Mouse (Mus musculus) cerebellum, adult 2 months (tissue): Measurements from ENCODE around the gene Myh9. TPM values are rescaled to one million over a fixed set of nuclear protein-coding genes. Genes with fewer than 3 reads are reported as not detected.

Experiments
- DNase-seq, 2 experiments: peaks; one replicate each; pipeline ENCODE4 v3.0.0; 2021
- H3K27ac ChIP-seq: fragments of 200-500 bp; 2 replicates; pipeline ENCODE4 v1.5.1; 2012; ENCODE audit warnings: low read length, control low read depth, inconsistent platforms; ENCODE audit not compliant: insufficient read depth
- H3K27me3 ChIP-seq: fragments of 200-500 bp; 2 replicates; pipeline ENCODE4 v1.6.1; 2012; ENCODE audit warnings: inconsistent platforms, mild to moderate bottlenecking, low read length, moderate library complexity; ENCODE audit not compliant: control insufficient read depth, insufficient read depth
- H3K4me1 ChIP-seq: fragments of 200-500 bp; 2 replicates; pipeline ENCODE4 v1.6.1; 2011; ENCODE audit warnings: low read length; ENCODE audit not compliant: control insufficient read depth, insufficient read depth
- H3K4me3 ChIP-seq: fragments of 200-500 bp; replicated peaks from 2 replicates; pipeline ENCODE3; 2011; ENCODE audit warnings: mild to moderate bottlenecking, low read depth, low read length, control low read depth; ENCODE audit not compliant: insufficient read depth
- CTCF ChIP-seq: fragments of 200-500 bp; IDR thresholded peaks from 2 replicates; pipeline ENCODE4 v1.5.1; 2011; ENCODE audit warnings: low read depth, mild to moderate bottlenecking, control low read depth, low read length, moderate library complexity, borderline replicate concordance; ENCODE audit not compliant: insufficient read depth
- POLR2A ChIP-seq: fragments of 200-500 bp; IDR thresholded peaks from 2 replicates; pipeline ENCODE4 v1.6.1; 2011; ENCODE audit warnings: low read length, control low read depth, borderline replicate concordance; ENCODE audit not compliant: insufficient read depth
- WGBS: fragments of 180-500 bp; shearing (Covaris S2); methylation state at CpG from one replicate; pipeline ENCODE4 v1.1.7; 2018; 5-methylcytosine and 5-hydroxymethylcytosine counted together
- polyA plus RNA-seq: library from polyadenylated mRNA; depleted of rRNA; stranded (reverse); fragments of >200 nt; gene quantifications from 2 replicates; pipeline ENCODE4 v1.2.3, GENCODE M21; 2012

Gene Myh9
- polyA plus RNA-seq, 1 experiment, result 44.2 TPM

GRCm38 (mm10) chr15:77775186-77775963 is 66.6 kb downstream of the Myh9 start:
- Histone ChIP-seq H3K4me1 (peaks cover 4% of the 10 kb centered on the region; the same call in 1 of the 2 replicates), H3K4me3 (no peak overlapping the region), H3K27ac (no peak overlapping the region), H3K27me3 (no peaks in the 10 kb centered on the region)
- TF ChIP-seq POLR2A (no peak), CTCF (peak; percentile 98)
- DNase-seq, result peak; percentile 76 to 88
- 62% methylated on average over 20 of the region's 20 CpGs for WGBS

DNA sequence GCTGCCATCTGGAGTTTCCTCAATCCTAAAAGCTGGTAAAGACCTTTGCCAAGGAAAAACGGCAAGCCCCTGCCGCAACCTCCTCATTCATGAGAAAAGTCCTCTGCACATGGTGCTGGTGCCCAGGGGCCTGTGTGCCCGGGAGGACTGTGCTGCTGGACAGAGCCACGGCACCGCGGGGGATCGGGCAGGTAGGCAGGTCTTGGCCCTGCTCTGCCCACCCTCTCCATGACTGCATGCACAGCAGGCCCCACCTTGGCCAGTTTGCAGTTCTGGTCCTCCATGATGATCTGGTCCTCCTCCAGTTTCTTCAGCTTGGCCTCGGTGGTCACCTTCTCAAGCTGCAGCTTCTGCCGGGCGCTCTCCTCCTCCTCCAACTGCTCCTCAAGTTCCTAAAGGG is 67.7 kb downstream of the Myh9 start:
- Histone ChIP-seq H3K4me1 (no peaks in the 10 kb centered on the region; the same call in 1 of the 2 replicates), H3K27ac (no peak overlapping the region), H3K4me3 (no peak overlapping the region), H3K27me3 (no peaks in the 10 kb centered on the region)
- WGBS, result 83% methylated on average over 10 of the region's 10 CpGs
- DNase-seq, result no peak
- TF ChIP-seq CTCF, result no peak

GRCm38 (mm10) chr15:77773099-77773915 is 68.7 kb downstream of the Myh9 start:
- Histone ChIP-seq H3K4me1 (no peaks in the 10 kb centered on the region; the same call in 1 of the 2 replicates), H3K4me3 (no peak overlapping the region), H3K27me3 (no peaks in the 10 kb centered on the region), H3K27ac (no peak overlapping the region)
- 69% methylated on average over 19 of the region's 19 CpGs for WGBS
- TF ChIP-seq POLR2A (no peak), CTCF (no peak)
- DNase-seq, result no peak

DNA sequence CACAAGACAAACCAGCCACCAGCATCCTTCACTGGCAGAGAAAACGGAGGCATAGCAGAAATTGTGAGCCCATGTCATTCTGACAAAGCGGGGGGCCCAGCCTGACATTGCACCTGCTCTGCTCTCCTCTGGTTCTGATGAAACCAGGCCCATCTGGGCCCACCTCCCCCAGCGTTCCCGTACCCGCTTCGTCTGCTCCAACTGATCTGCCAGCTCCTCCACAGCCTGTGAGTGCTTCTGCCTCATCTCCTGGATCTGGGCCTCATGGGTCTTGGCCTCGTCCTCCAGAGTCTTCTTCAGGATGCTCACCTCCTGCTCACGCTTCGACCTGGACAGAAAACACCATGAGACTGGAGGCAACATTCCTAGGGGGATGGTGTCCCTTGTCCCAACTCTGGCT is 71.0 kb downstream of the Myh9 start:
- no peak for DNase-seq
- Histone ChIP-seq H3K4me1 (no peaks in the 10 kb centered on the region; the same call in 1 of the 2 replicates), H3K27me3 (no peaks in the 10 kb centered on the region), H3K27ac (no peak overlapping the region), H3K4me3 (no peak overlapping the region)
- 81% methylated on average over 9 of the region's 9 CpGs for WGBS
- no peak for TF ChIP-seq POLR2A
- no peak for TF ChIP-seq CTCF

DNA sequence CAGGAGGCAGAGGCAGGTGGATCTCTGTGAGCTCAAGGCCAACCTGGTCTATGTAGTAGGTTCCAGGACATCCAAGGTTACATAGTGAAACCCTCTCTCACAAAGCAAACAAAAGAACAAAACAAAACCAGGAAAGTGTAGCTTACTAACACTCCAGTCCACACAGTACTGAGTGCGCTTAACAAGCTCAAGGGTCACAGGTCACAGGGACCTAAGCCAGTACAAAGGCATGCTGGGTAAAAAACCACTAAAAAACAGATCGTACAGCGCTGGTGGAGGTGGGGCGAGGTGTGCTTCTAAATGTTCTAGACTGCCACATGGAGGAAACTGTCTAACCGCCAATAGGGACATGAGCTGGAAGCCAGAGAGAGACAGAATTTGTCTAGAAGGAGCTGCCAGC is 71.6 kb downstream of the Myh9 start:
- Histone ChIP-seq H3K27me3 (no peaks in the 10 kb centered on the region), H3K4me3 (no peak overlapping the region), H3K27ac (no peak overlapping the region), H3K4me1 (no peaks in the 10 kb centered on the region; the same call in 1 of the 2 replicates)
- TF ChIP-seq CTCF (no peak), POLR2A (no peak)
- WGBS, result 88% methylated on average over 5 of the region's 5 CpGs
- no peak for DNase-seq

DNA sequence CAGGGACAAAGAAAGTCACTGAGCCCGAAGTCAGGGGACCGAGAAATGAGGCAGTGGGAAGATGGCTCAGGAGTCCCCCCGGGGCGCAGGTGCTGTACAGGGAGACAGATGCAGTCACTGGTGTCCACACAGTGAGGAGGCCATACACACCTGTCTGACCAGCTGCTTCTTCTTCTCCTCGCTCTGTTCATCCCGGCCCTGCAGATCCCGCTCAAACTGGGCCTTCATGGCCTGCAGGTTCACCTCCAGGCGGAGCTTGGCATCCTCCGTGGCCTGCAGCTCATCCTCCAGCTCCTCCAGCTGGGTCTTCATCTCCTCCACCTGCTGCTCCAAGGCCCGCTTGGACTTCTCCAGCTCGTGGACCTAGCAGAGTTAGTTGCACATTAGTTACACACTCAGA is 75.0 kb downstream of the Myh9 start:
- Histone ChIP-seq H3K27me3 (no peaks in the 10 kb centered on the region), H3K4me3 (no peak overlapping the region), H3K4me1 (no peaks in the 10 kb centered on the region; the same call in 1 of the 2 replicates), H3K27ac (no peak overlapping the region)
- TF ChIP-seq CTCF (no peak), POLR2A (no peak)
- no peak for DNase-seq
- 77% methylated on average over 11 of the region's 11 CpGs for WGBS

DNA sequence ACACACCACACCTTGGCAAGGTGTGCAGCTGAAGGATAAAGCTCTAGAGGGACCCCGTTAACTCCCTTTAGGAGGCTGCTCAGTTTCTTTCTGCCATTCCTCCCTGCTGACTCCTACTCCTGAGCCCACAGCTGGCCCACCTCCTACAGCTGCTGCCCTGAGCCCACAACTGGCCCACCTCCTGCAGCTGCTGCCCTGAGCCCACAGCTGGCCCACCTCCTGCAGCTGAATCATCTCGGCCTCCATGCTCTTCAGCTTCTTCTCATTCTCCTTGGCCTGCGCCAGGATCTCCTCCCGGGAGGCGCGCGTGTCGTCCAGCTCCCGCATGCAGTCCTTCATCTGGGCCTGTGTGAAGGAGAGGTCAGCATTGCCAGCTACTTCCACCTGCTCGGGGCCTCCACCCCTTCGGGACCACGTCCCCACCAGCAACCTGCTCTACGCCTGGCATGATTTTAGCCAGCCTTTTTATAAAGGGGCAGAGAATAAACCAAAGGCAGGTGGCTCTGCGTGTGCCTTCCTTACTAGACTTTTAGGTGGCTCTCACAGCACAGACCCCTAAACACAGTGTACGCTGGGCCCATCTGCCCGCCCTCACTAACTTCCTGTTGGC is 76.4 kb downstream of the Myh9 start:
- TF ChIP-seq POLR2A, result no peak
- TF ChIP-seq CTCF, result no peak
- Histone ChIP-seq H3K27me3 (no peaks in the 10 kb centered on the region), H3K27ac (no peak overlapping the region), H3K4me1 (no peaks in the 10 kb centered on the region), H3K4me3 (no peak overlapping the region)
- 67% methylated on average over 16 of the region's 16 CpGs for WGBS
- DNase-seq, result no peak
